Mouse (Mus musculus) spleen, adult 2 months (tissue): ENCODE data around the gene Zcchc7.

Experiments used
- CTCF ChIP-seq: fragments of 200-500 bp; IDR thresholded peaks from 2 replicates; pipeline ENCODE4 v1.5.1; 2011; ENCODE audit warnings: mild to moderate bottlenecking, inconsistent platforms; ENCODE audit not compliant: insufficient read depth, insufficient read length, insufficient replicate concordance; ENCODE audit errors: extremely low read depth
- POLR2A ChIP-seq: fragments of 200-500 bp; IDR thresholded peaks from 2 replicates; pipeline ENCODE4 v1.6.1; 2011; ENCODE audit warnings: low read depth, low read length, inconsistent platforms

GRCm38 (mm10) chr4:44953041-44953440, 197.4 kb downstream of the Zcchc7 start:
- no peak for TF ChIP-seq CTCF
- TF ChIP-seq POLR2A: no peak
